Mouse (Mus musculus): ENCODE measurements around the gene Med13l.

Med13l gene

GRCm38 (mm10) chr5:118556387-118556937 lies 4.0 kb upstream of the Med13l start:
- no peak for DNase-seq (ENCODE audit: low spot score)

- DNase-seq (ENCODE audit: low spot score): no peak
Measured at GRCm38 (mm10) chr5:118558841-118559240, 1.6 kb upstream of the Med13l start.

GRCm38 (mm10) chr5:118559584-118560384 lies 695 bp upstream of the Med13l start:
- no peak for DNase-seq (ENCODE audit: low spot score)

- DNase-seq (ENCODE audit: low spot score): no peak
Measured at GRCm38 (mm10) chr5:118561086-118561987, 858 bp downstream of the Med13l start.

- no peak for DNase-seq (ENCODE audit: low spot score)
Measured at GRCm38 (mm10) chr5:118562206-118562605, 1.7 kb downstream of the Med13l start.

- DNase-seq (ENCODE audit: low spot score): no peak
Measured at GRCm38 (mm10) chr5:118563590-118563989, 3.1 kb downstream of the Med13l start.

- no peak for DNase-seq (ENCODE audit: low spot score)
Measured at GRCm38 (mm10) chr5:118567395-118567794, 6.9 kb downstream of the Med13l start.

GRCm38 (mm10) chr5:118569017-118569416 lies 8.5 kb downstream of the Med13l start:
- DNase-seq (ENCODE audit: low spot score): no peak

- no peak for DNase-seq (ENCODE audit: low spot score)
Measured at GRCm38 (mm10) chr5:118569606-118570580, 9.4 kb downstream of the Med13l start.

- no peak for DNase-seq (ENCODE audit: low spot score)
Measured at GRCm38 (mm10) chr5:118571504-118571903, 11.0 kb downstream of the Med13l start.

GRCm38 (mm10) chr5:118574236-118574635 lies 13.8 kb downstream of the Med13l start:
- DNase-seq (ENCODE audit: low spot score): no peak

GRCm38 (mm10) chr5:118574997-118575396 lies 14.5 kb downstream of the Med13l start:
- no peak for DNase-seq (ENCODE audit: low spot score)

- no peak for DNase-seq (ENCODE audit: low spot score)
Measured at GRCm38 (mm10) chr5:118575909-118576308, 15.4 kb downstream of the Med13l start.

- no peak for DNase-seq (ENCODE audit: low spot score)
Measured at GRCm38 (mm10) chr5:118576731-118577130, 16.3 kb downstream of the Med13l start.

- DNase-seq (ENCODE audit: low spot score): no peak
Measured at GRCm38 (mm10) chr5:118585355-118585754, 24.9 kb downstream of the Med13l start.

GRCm38 (mm10) chr5:118586560-118586959 lies 26.1 kb downstream of the Med13l start:
- DNase-seq (ENCODE audit: low spot score): no peak

- no peak for DNase-seq (ENCODE audit: low spot score)
Measured at GRCm38 (mm10) chr5:118588381-118588925, 28.0 kb downstream of the Med13l start.

- no peak for DNase-seq (ENCODE audit: low spot score)
Measured at GRCm38 (mm10) chr5:118589186-118589892, 28.9 kb downstream of the Med13l start.

GRCm38 (mm10) chr5:118590868-118591267 lies 30.4 kb downstream of the Med13l start:
- no peak for DNase-seq (ENCODE audit: low spot score)

- no peak for DNase-seq (ENCODE audit: low spot score)
Measured at GRCm38 (mm10) chr5:118591826-118592499, 31.5 kb downstream of the Med13l start.

All from layer of hippocampus, adult 9-10 months (tissue).